Mouse (Mus musculus) kidney, postnatal 36 days (tissue): Measurements from ENCODE around the gene Trpd52l3.

Source experiments
- DNase-seq, 2 experiments: peaks; one replicate each; pipeline ENCODE4 v3.0.0; 2021 to 2022; ENCODE audit warnings: mixed read lengths in 2 of 2

Gene Trpd52l3

GRCm38 (mm10) chr19:30029894-30030635 is 26.5 kb downstream of the Trpd52l3 start, which contains the start of gene Uhrf2:
TSS of gene Uhrf2 (plus strand) at chr19:30030513.
- peak; percentile 96 to 98 for DNase-seq

GRCm38 (mm10) chr19:30030636-30031467 is 27.3 kb downstream of the Trpd52l3 start:
- peak in 1 of 2 experiments; percentile 51 for DNase-seq

- DNase-seq, result peak; percentile 22 to 24
Measured at GRCm38 (mm10) chr19:30031468-30031931, 27.9 kb downstream of the Trpd52l3 start.

GRCm38 (mm10) chr19:30032206-30032605 is 28.6 kb downstream of the Trpd52l3 start:
- no peak for DNase-seq

- DNase-seq, result no peak
Measured at GRCm38 (mm10) chr19:30035361-30035760, 31.8 kb downstream of the Trpd52l3 start.

- no peak for DNase-seq
Measured at GRCm38 (mm10) chr19:30043691-30044090, 40.1 kb downstream of the Trpd52l3 start.

- no peak for DNase-seq
Measured at GRCm38 (mm10) chr19:30044630-30045029, 41.0 kb downstream of the Trpd52l3 start.

GRCm38 (mm10) chr19:30045857-30046256 is 42.3 kb downstream of the Trpd52l3 start:
- peak; percentile 20 to 46 for DNase-seq

GRCm38 (mm10) chr19:30050584-30050983 is 47.0 kb downstream of the Trpd52l3 start:
- no peak for DNase-seq

- DNase-seq, result no peak
Measured at GRCm38 (mm10) chr19:30051479-30051878, 47.9 kb downstream of the Trpd52l3 start.

GRCm38 (mm10) chr19:30054218-30054617 is 50.6 kb downstream of the Trpd52l3 start:
- no peak for DNase-seq
